Mouse (Mus musculus): ENCODE measurements around the gene Vstm2l. TPM values are rescaled to one million over a fixed set of nuclear protein-coding genes. Genes with fewer than 3 reads are reported as not detected.

Gene Vstm2l
- polyA plus RNA-seq (2016; fragmentation: Nextera tagmentation; extraction: Ambion mirVana) = 8.9 and 9.3 TPM in 2 replicates

GRCm38 (mm10) chr2:157914105-157914764 lies at the start of gene Vstm2l:
TSS of gene Vstm2l (plus strand) at chr2:157914653.
- ATAC-seq (ENCODE audit: low FRiP score, low read depth) = peak; percentile 36; the same call in 1 of the 2 replicates
- Histone ChIP-seq H3K4me2 (replicated peaks) (peak within 1 kb of the TSS; percentile 64), H3K9ac (replicated peaks) (peak within 1 kb of the TSS; percentile 63), H3K36me3 (no peaks in the 10 kb centered on the region), H3K4me3 (peak within 1 kb of the TSS; percentile 52), H3K27me3 (peaks cover 61% of the 10 kb centered on the region), H3K27ac (replicated peaks) (peak within 1 kb of the TSS; percentile 39), H3K9me3 (no peaks in the 10 kb centered on the region), H3K4me1 (peaks cover 24% of the 10 kb centered on the region; the same call in 1 of the 2 replicates)
- 2% methylated on average over 59 of the region's 62 CpGs for WGBS

- Histone ChIP-seq H3K4me3 (no peak overlapping the region), H3K36me3 (peaks cover 14% of the 10 kb centered on the region), H3K27ac (replicated peaks) (no peak overlapping the region), H3K4me2 (replicated peaks) (no peak overlapping the region), H3K4me1 (no peaks in the 10 kb centered on the region), H3K9me3 (no peaks in the 10 kb centered on the region), H3K9ac (replicated peaks) (no peak overlapping the region), H3K27me3 (no peaks in the 10 kb centered on the region)
- no peak for ATAC-seq (ENCODE audit: low FRiP score, low read depth)
- 89% methylated on average over 3 of the region's 3 CpGs for WGBS
Measured at GRCm38 (mm10) chr2:157867126-157867525, 47.3 kb upstream of the Vstm2l start.

- Histone ChIP-seq H3K27me3 (no peaks in the 10 kb centered on the region), H3K4me2 (replicated peaks) (no peak overlapping the region), H3K36me3 (peaks cover 19% of the 10 kb centered on the region), H3K9ac (replicated peaks) (no peak overlapping the region), H3K4me1 (no peaks in the 10 kb centered on the region; the same call in 1 of the 2 replicates), H3K9me3 (no peaks in the 10 kb centered on the region), H3K4me3 (no peak overlapping the region), H3K27ac (replicated peaks) (no peak overlapping the region)
- no peak for ATAC-seq (ENCODE audit: low FRiP score, low read depth)
- WGBS = 89% methylated on average over 6 of the region's 6 CpGs
Measured at GRCm38 (mm10) chr2:157870247-157870646, 44.2 kb upstream of the Vstm2l start.

GRCm38 (mm10) chr2:157873223-157873622 lies 41.2 kb upstream of the Vstm2l start:
- ATAC-seq (ENCODE audit: low FRiP score, low read depth) = no peak
- H3K4me3 ChIP-seq = no peak overlapping the region
- no peak overlapping the region for H3K27ac ChIP-seq (replicated peaks)
- no peak overlapping the region for H3K4me2 ChIP-seq (replicated peaks)
- WGBS = 83% methylated on average over 6 of the region's 6 CpGs
- H3K9me3 ChIP-seq = no peaks in the 10 kb centered on the region
- H3K4me1 ChIP-seq = no peaks in the 10 kb centered on the region; the same call in 1 of the 2 replicates
- no peak overlapping the region for H3K9ac ChIP-seq (replicated peaks)
- no peaks in the 10 kb centered on the region for H3K27me3 ChIP-seq
- peaks cover 19% of the 10 kb centered on the region for H3K36me3 ChIP-seq

- Histone ChIP-seq H3K27ac (replicated peaks) (no peak overlapping the region), H3K9ac (replicated peaks) (no peak overlapping the region), H3K27me3 (no peaks in the 10 kb centered on the region), H3K9me3 (no peaks in the 10 kb centered on the region), H3K4me3 (no peak overlapping the region), H3K4me2 (replicated peaks) (no peak overlapping the region), H3K4me1 (no peaks in the 10 kb centered on the region; the same call in 1 of the 2 replicates), H3K36me3 (peaks cover 15% of the 10 kb centered on the region)
- no peak for ATAC-seq (ENCODE audit: low FRiP score, low read depth)
- 79% methylated on average over 1 of the region's 1 CpGs for WGBS
Measured at GRCm38 (mm10) chr2:157873691-157874090, 40.8 kb upstream of the Vstm2l start.

GRCm38 (mm10) chr2:157875111-157875510 lies 39.3 kb upstream of the Vstm2l start:
- WGBS = 76% methylated on average over 8 of the region's 8 CpGs
- no peak for ATAC-seq (ENCODE audit: low FRiP score, low read depth)

GRCm38 (mm10) chr2:157877394-157877793 lies 37.1 kb upstream of the Vstm2l start:
- 90% methylated on average over 3 of the region's 3 CpGs for WGBS

More at GRCm38 (mm10) chr2:157875111-157875510, 39.3 kb upstream of the Vstm2l start:
- H3K4me2 ChIP-seq (replicated peaks) = no peak overlapping the region
- H3K36me3 ChIP-seq = peaks cover 14% of the 10 kb centered on the region
- H3K4me1 ChIP-seq = no peaks in the 10 kb centered on the region; the same call in 1 of the 2 replicates
- H3K27ac ChIP-seq (replicated peaks) = no peak overlapping the region
- H3K27me3 ChIP-seq = no peaks in the 10 kb centered on the region
- no peak overlapping the region for H3K4me3 ChIP-seq
- no peaks in the 10 kb centered on the region for H3K9me3 ChIP-seq
- no peak overlapping the region for H3K9ac ChIP-seq (replicated peaks)

GRCm38 (mm10) chr2:157877967-157878366 lies 36.5 kb upstream of the Vstm2l start:
- H3K4me3 ChIP-seq = no peak overlapping the region
- no peaks in the 10 kb centered on the region for H3K9me3 ChIP-seq
- H3K36me3 ChIP-seq = 0 out of 2 replicates have a peak, but pooled peaks cover under 1% of the 10 kb centered on the region
- H3K9ac ChIP-seq (replicated peaks) = no peak overlapping the region; the same call in 1 of the 2 replicates
- ATAC-seq (ENCODE audit: low FRiP score, low read depth) = no peak
- no peak overlapping the region for H3K4me2 ChIP-seq (replicated peaks)
- no peaks in the 10 kb centered on the region for H3K27me3 ChIP-seq
- H3K27ac ChIP-seq (replicated peaks) = no peak overlapping the region
- WGBS = 69% methylated on average over 5 of the region's 5 CpGs
- H3K4me1 ChIP-seq = peaks cover 15% of the 10 kb centered on the region

More at GRCm38 (mm10) chr2:157877394-157877793, 37.1 kb upstream of the Vstm2l start:
- H3K27me3 ChIP-seq = no peaks in the 10 kb centered on the region
- H3K4me2 ChIP-seq (replicated peaks) = no peak overlapping the region
- no peak overlapping the region for H3K9ac ChIP-seq (replicated peaks)
- peaks cover 6% of the 10 kb centered on the region; the same call in 1 of the 2 replicates for H3K36me3 ChIP-seq
- H3K27ac ChIP-seq (replicated peaks) = no peak overlapping the region
- H3K4me1 ChIP-seq = peaks cover 14% of the 10 kb centered on the region
- no peaks in the 10 kb centered on the region for H3K9me3 ChIP-seq
- no peak overlapping the region for H3K4me3 ChIP-seq
- ATAC-seq (ENCODE audit: low FRiP score, low read depth) = no peak

GRCm38 (mm10) chr2:157881939-157882338 lies 32.5 kb upstream of the Vstm2l start:
- peak; percentile 38; the same call in 1 of the 2 replicates for ATAC-seq (ENCODE audit: low FRiP score, low read depth)
- H3K4me1 ChIP-seq = peaks cover 24% of the 10 kb centered on the region
- peaks cover 24% of the 10 kb centered on the region for H3K36me3 ChIP-seq
- no peak overlapping the region for H3K9ac ChIP-seq (replicated peaks)
- WGBS = 41% methylated on average over 11 of the region's 11 CpGs
- H3K27ac ChIP-seq (replicated peaks) = peak overlapping the region; percentile 67
- H3K4me2 ChIP-seq (replicated peaks) = no peak overlapping the region
- H3K4me3 ChIP-seq = no peak overlapping the region
- H3K9me3 ChIP-seq = no peaks in the 10 kb centered on the region
- H3K27me3 ChIP-seq = no peaks in the 10 kb centered on the region

GRCm38 (mm10) chr2:157887275-157888025 lies 27.0 kb upstream of the Vstm2l start:
- ATAC-seq (ENCODE audit: low FRiP score, low read depth) = no peak
- H3K27ac ChIP-seq (replicated peaks) = peak overlapping the region; percentile 77
- no peaks in the 10 kb centered on the region for H3K9me3 ChIP-seq
- 32% methylated on average over 10 of the region's 10 CpGs for WGBS
- H3K4me2 ChIP-seq (replicated peaks) = no peak overlapping the region
- H3K27me3 ChIP-seq = no peaks in the 10 kb centered on the region
- H3K36me3 ChIP-seq = peaks cover 28% of the 10 kb centered on the region
- H3K4me1 ChIP-seq = peaks cover 40% of the 10 kb centered on the region
- H3K4me3 ChIP-seq = no peak overlapping the region
- H3K9ac ChIP-seq (replicated peaks) = no peak overlapping the region

- H3K4me2 ChIP-seq (replicated peaks) = no peak overlapping the region
- H3K36me3 ChIP-seq = peaks cover 4% of the 10 kb centered on the region; the same call in 1 of the 2 replicates
- no peaks in the 10 kb centered on the region for H3K9me3 ChIP-seq
- H3K27ac ChIP-seq (replicated peaks) = no peak overlapping the region
- ATAC-seq (ENCODE audit: low FRiP score, low read depth) = no peak
- peaks cover 33% of the 10 kb centered on the region for H3K4me1 ChIP-seq
- no peak overlapping the region for H3K4me3 ChIP-seq
- WGBS = 83% methylated on average over 6 of the region's 6 CpGs
- H3K9ac ChIP-seq (replicated peaks) = no peak overlapping the region
- no peaks in the 10 kb centered on the region for H3K27me3 ChIP-seq
Measured at GRCm38 (mm10) chr2:157891166-157891565, 23.3 kb upstream of the Vstm2l start.

- no peak overlapping the region for H3K9ac ChIP-seq (replicated peaks)
- no peak overlapping the region for H3K4me2 ChIP-seq (replicated peaks)
- H3K4me3 ChIP-seq = no peak overlapping the region
- H3K4me1 ChIP-seq = 0 out of 2 replicates have a peak, but pooled peaks cover 3% of the 10 kb centered on the region
- no peaks in the 10 kb centered on the region for H3K36me3 ChIP-seq
- no peak for ATAC-seq (ENCODE audit: low FRiP score, low read depth)
- WGBS = 90% methylated on average over 4 of the region's 4 CpGs
- H3K9me3 ChIP-seq = no peaks in the 10 kb centered on the region
- H3K27ac ChIP-seq (replicated peaks) = no peak overlapping the region
- peaks cover 4% of the 10 kb centered on the region; the same call in 1 of the 2 replicates for H3K27me3 ChIP-seq
Measured at GRCm38 (mm10) chr2:157897131-157897530, 17.3 kb upstream of the Vstm2l start.
